Mouse (Mus musculus) kidney, postnatal 10 days (tissue): ENCODE measurements around the gene Cdh22.

Experiments
- DNase-seq: peaks from one replicate; pipeline ENCODE4 v3.0.0; 2021; ENCODE audit warnings: mixed read lengths

Gene Cdh22

GRCm38 (mm10) chr2:165234613-165235291 lies at the start of gene Cdh22:
Cdh22 (minus strand) TSS chr2:165234853.
- peak; percentile 75 for DNase-seq

DNA sequence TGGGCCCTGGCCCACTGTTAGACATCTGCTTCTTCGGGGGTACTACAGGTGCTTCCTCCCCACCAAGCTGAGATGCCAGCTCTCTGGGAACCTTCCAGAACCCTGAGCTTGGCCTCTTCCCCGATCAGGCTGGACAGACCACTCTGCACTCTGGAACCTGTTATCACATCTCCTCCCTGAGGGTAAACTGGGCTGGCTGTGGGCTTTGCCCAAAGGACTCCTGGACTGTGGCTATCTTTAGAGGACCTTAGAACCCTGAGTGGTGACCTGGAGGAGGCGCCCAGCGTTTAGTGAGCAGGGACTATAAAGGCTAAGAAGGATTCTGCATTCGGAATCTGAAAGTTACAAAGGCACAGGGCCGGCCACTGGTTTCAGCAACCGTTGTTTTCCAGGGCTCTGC lies 49.7 kb upstream of the Cdh22 start:
- DNase-seq, result no peak

DNA sequence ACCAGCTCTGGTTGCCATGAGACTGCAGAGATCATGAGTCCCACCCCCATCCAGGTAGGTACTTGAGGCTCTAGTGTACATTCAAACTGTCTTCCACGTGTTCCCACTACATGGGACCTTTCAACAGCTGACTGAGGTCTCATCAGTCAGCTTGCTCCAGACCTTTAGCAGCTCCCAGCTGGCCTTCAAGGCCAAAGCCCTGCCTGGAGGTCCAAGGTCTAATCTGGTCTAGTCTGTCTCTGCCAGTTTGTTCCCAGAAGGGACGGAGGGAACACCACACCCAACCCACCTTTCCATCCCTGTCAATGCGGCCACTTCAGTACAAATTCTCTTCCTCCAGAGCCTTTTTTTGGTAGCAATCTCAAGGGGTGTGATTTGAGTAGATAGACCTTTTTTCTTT lies 49.0 kb upstream of the Cdh22 start:
- DNase-seq, result no peak

- DNase-seq, result no peak
Measured at GRCm38 (mm10) chr2:165281779-165282311, 47.2 kb upstream of the Cdh22 start.

DNA sequence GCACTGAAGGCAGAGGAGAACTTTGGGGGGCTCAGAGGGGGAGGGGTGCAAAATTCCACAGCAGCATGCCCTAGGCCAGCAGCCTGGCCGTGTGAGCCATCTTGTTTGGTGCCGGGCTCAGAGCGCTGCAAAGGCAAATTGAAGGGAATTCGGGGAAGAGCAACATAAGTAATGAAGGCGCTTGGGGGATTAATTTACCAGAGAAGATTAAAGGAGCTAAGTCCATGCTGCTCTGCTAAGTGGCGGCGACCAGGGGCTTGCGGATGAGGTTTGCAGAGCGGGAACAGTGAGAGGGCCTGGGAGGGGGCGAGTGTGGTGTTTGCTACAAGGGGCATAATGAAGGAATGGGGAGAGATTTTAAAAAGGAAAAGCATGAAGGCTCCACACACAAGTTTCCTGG lies 44.7 kb upstream of the Cdh22 start:
- no peak for DNase-seq

GRCm38 (mm10) chr2:165277188-165277740 lies 42.6 kb upstream of the Cdh22 start:
- no peak for DNase-seq

GRCm38 (mm10) chr2:165275824-165276223 lies 41.2 kb upstream of the Cdh22 start:
- DNase-seq, result peak; percentile 85

DNA sequence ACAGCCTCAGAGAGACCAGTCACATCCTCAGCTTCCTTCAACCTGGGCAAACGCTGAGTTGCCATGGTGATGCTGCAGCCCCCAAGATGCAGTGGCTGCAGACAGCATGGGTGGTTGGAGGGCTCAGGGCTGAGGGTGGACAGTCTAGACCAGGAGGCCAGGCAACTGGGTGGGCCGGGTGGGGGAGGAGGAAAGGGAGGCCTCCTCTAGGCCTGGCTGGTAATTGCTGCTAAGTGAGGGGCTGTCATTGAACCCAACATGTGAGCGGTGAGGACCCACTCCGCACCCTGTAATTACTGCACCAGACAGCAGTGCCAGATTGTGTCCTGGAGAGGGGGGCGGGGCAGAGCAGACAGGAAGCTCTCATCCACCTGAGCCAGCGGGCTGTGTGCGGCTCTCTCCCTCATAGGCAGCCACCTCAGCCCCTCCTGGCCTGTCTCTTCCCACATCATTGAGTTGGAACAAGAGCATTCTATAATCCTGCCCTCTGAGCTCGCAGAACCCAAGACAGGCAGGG lies 40.5 kb upstream of the Cdh22 start:
- no peak for DNase-seq

GRCm38 (mm10) chr2:165273589-165273988 lies 38.9 kb upstream of the Cdh22 start:
- DNase-seq, result no peak

DNA sequence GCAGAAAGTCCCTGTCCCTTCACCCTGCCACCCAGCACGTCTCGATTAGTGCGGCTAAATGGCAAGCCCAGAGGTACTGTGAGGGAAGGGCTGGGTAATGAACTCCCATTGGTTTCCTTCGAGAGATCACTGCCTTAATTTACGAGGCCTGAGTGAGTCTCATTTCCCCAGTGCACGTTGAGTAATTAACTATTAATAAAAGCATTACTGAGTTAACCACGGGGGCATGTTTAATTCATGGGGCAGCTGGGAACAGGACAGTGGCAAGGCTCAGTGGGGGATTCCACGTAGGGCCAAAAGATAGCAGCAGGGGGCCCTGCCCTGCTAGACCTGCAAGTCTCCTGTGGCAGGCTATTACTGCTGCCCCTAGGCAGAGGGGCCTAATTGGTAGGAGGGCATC lies 36.7 kb upstream of the Cdh22 start:
- DNase-seq, result no peak

DNA sequence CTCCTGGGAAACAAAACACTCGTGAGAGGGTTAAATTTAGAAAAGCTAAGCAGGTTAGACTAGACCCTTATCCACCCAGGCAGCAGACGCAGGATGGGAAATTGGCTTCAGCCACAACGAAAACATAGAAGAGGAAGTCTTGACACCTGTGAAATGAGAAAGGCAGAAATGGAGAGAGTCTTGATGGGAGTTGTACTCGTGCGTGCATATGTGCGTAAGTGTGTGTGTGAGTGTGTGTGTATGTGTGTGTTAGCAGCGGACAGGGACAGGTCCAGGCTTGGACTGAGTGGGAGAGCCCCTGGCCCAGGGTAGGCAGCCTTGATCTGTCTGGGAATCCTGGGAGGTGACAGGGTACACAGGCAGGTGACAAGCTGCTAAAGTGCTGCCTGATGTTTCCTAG lies 36.2 kb upstream of the Cdh22 start:
- DNase-seq, result no peak

DNA sequence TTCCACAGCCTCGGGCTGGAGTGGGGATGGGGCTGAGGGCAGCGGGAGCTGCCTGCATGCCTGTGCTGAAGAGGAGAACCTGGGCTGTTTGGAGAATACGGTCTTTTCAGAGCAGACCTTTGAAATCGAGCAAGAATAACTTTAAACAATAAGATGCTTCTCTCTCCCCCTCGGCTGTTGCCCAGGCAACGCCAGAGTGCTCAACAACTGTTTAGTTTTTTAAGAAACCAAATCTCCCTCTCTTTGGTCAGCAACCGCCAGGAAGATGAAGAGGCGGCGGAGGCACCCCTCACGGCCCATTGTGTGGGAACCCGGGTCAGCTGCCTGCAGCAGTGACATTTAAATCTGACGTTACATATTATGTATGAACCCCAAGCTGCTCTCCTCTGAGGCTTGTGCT lies 32.1 kb upstream of the Cdh22 start:
- DNase-seq, result no peak

GRCm38 (mm10) chr2:165263861-165264260 lies 29.2 kb upstream of the Cdh22 start:
- no peak for DNase-seq

DNA sequence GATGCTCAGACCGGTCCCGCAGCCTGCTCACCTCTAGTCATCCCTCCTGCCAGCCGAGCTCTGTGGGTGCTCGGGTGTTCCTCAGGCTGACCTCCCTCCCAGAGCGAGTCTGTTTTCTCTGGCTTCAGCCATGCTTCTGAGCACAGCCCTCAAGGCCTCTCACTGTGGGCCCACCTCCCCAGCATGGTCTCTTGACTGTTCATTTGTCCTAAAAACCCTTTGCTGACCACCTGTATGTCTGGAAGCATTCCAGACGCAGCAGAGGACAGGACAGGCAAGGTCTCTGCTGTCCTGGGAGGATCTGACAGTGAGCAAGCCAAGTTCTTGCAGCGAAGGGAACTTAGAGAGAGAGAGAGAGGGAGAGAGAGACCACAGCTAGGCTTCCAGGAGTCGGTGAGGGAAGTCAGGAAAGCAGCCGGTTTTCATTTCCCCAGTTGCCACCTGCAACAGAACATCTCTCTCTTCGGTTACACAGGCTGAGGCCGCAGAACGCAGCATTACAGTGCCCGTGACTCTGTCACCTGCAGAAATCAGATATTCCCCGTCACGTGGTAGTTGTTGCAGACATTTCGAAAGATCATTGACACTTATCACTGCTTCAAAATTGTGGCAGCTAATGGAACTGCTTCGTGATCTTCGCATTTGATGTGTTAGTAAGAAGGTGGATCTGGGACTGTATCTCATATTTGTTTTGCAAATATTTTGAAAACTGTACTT lies 27.8 kb upstream of the Cdh22 start:
- DNase-seq, result no peak

DNA sequence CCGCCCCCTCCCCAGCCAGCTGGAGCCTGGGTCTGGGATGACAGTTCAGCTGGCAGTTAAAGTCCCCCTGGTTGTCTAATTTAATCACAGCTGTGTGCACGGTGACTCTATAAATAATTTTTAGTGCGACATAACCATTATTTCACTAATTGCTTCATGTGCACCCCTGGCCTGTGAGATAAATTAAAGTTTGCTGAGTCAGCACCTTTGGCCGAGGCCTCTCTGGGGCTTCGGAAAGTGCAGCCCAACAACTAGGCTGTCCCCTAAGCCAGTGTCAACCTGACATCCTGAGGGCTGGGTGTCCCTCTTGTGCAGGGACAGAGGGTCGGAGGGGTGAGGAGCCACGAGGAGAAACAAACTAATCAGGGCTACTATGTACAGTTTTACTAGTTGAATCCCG lies 25.2 kb upstream of the Cdh22 start:
- DNase-seq, result no peak

DNA sequence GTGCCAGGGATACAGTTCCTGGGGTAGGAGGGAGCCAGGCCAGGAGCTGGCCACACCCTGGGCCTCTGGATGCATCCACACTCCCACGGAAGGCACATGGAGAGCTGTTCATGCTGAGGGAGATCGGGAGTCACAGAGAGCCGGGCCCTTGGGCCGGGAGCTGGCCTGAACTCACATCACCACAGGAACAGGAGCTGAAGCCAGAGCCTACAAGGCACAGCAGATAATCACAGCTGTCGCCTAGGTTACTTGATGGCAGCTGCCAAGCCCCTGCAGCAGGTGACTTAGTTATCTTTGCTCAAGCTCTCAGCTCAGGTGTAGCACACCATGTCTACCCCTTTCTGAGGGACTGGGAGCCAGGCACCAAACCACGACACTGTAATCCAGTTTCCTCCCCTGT lies 23.7 kb upstream of the Cdh22 start:
- no peak for DNase-seq

DNA sequence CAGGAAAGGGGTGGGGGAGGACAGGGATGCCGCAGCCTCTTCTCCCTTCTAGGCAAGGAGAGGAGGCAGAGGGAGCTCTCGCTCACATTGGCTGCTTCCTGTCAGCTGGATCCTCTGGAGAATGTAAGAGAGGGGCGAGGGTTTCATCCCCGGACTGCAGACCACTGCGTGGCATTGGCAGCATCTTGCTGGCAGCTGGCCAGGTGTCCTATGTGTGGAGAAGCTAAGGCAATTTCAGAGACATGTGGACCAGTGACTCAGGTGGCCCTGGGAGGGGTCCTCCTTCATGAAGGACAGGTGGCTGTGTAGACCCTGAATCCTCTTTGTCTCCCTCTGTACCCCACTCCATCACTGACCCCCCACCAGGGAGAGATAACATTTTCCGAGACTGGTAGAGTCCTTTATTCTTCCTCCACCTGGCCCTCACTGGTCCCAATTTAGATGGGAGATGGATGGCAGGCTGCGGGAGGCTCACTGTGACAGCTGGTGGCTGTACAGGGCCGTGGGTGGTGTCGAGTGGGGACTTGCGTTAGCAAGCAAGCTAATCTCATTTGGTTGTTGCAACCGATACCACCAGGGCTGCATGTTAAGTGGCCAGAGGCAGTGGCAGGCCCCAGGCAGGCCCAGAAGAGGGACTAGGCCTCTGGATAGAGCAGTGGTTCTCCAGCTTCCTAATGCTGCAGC lies 22.6 kb upstream of the Cdh22 start:
- peak; percentile 42 for DNase-seq

GRCm38 (mm10) chr2:165256213-165256612 lies 21.6 kb upstream of the Cdh22 start:
- no peak for DNase-seq

- DNase-seq, result no peak
Measured at GRCm38 (mm10) chr2:165253867-165254266, 19.2 kb upstream of the Cdh22 start.

GRCm38 (mm10) chr2:165253269-165253668 lies 18.6 kb upstream of the Cdh22 start:
- DNase-seq, result no peak

- DNase-seq, result no peak
Measured at GRCm38 (mm10) chr2:165252801-165253200, 18.1 kb upstream of the Cdh22 start.

GRCm38 (mm10) chr2:165252381-165252780 lies 17.7 kb upstream of the Cdh22 start:
- peak; percentile 63 for DNase-seq

DNA sequence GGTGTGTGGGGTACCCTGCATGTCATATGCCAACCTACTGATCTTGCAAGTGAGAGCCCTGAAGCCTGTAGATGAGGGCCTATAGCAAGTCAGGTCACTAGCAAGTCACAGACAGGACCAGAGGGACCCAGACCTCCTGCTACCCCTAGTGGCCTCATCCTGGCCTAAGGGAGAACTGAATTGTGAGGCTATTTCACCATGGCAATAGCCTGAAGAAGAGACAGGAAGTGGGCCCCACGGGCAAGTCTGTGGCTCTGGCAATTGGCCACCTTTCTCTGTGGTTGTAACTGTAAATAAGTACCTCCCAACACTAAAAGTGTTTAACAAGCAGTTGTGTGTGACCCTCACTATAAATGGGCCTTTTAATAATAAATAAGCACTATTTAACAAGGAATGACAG lies 16.2 kb upstream of the Cdh22 start:
- no peak for DNase-seq
